Mouse (Mus musculus): ENCODE results near the gene Gm49380. TPM values are rescaled to one million over a fixed set of nuclear protein-coding genes. Genes with fewer than 3 reads are reported as not detected.

Gm49380 gene
- polyA plus RNA-seq (2012; rRNA removed; ENCODE audit: low replicate concordance): 0.36 TPM in 1 of 2 replicates, not detected in the other

DNA sequence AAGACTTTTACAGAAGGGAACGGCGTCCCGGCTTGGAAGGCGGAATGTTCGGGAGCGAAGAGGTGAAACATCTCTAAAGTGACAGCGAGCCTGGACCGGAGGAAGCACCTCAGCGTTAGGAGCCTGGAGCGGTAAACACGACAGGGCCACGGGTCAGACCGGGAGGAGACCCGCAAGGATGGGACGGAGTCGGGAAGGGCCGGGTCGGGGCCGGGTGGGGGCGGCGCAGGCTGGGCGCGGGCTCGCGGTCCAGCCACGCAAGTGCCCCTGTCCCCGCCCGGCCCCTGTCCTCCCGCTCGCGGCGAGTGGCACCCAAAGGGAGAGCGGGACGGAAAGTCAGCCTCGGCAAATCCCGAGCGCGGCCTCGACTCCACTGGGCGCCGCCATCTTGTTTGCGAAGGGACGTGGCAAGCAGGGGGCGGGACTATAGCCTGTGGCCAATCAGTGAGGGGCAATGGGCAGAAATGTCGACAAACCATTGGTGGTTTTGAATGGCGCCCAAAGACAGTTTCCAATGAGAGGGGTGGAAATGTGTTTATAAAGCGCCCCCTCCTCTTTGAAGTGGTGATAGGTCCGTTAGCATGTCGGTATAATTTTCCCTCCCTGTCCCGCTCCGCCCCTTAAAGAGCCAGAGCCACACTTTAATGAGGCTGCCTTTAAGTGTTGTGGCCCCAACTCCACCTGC is at the start of gene Gm49380, which contains the start of gene Rnf26:
TSS of gene Gm49380 (minus strand) at position 396 of the 685 bp plus-strand sequence.
TSS of gene Rnf26 (minus strand) at position 413 of the 685 bp plus-strand sequence.

DNA sequence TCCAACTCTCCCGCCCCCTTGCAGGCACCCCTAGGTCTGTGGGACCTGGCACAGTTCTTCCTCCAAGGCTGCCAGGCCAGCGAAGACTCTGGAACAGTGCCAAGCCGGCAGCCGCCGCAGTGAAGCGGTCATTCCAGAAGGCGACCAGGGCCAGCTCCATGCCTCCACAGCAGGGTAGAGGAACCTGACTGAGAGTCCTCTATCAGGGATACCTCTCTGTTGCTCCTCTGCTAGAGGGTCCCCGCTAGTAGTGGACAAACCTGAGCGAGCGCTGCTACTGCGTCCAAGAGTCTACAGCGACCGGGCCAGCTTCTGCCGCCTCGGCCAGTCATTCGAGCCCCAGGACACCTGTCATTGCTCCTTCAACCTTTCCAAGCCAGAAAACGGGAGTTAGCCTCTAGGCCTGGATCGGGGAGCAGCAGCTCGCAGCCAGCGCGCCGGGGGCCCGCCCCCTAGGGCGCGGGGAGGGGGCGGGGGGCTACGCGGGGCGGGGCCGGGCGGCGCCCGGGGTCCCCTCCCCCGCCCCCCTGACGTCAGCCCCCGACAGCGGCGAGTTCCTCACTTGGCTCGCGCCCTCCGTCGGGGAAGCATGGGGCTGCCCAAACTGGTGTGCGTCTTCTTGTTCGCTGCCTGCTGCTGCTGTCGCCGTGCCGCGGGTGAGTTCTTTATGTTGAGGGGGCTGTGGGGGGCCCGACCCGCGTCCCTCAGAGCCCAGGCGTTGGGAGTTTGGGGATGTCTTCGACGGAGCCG is 21.0 kb upstream of the Gm49380 start, which contains the start of gene Mcam:
TSS of gene Mcam (plus strand) at position 369 of the 750 bp plus-strand sequence.

DNA sequence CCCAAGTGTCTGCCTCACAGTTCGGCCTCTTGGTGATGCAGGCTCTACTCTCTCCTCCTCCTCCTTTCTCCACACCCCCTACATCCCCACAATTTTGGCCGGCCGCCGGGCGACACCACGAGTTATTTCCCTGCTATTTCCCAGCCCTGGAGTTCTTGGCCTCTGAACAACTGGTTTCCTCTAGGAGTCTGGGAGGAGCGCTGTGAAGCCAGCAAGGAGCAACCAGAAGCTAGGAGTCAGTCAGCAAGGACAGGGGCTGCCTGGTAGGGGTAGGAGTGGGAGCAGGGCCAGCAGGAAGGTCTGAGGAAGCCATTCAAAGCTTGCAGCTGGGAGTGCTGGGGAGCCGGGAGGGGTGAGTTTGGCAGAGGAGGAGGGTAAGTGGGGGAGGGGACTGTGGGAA is 6.2 kb downstream of the Gm49380 start, which contains the start of gene C1qtnf5:
TSS of gene C1qtnf5 (plus strand) at position 136 of the 400 bp plus-strand sequence.

DNA sequence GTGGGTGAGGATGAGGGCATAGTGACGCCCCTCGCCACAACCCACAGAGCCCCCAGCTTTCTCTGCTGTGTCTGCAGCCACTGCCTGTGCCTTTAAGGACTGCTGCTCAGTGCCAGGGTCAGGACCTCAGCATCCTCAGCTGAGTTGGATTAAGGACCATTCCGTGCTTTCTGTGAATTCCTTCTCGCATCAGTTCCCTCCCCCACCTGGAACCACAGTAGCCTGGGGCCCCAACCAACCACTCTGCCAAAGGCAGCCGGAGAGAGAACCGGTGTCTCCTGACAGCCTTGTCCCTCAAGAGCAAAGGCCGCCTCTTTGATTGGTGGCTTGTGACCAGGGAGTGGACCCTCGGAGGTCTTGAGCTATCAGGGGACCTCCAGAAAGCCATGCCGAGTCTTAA is 11.8 kb downstream of the Gm49380 start, which contains the start of gene Mfrp:
TSS of gene Mfrp (plus strand) at position 240 of the 400 bp plus-strand sequence.

DNA sequence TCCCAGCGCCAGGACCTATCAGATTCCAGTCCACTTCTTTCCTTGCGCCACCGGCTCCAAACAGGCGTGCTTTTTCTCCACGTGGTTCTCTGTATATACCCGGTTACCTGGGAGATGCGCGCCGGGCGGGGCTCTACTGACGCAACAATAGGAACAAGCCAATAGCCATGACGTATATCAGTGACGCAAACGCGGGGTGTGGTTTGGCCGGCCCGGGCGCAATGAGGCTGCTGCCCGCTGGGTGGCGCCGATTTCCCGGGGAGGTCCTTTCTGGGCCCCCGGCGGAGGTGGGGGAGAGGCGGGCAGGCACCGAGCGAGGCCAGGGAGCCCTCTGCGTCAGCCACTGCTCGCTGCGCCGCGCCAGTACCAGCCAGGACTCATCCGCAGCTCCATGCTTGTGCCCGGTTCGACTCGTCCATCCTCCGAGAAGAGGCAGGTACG is 46.5 kb downstream of the Gm49380 start, which contains the start of gene Usp2:
TSS of gene Usp2 (plus strand) at position 237 of the 441 bp plus-strand sequence.

DNA sequence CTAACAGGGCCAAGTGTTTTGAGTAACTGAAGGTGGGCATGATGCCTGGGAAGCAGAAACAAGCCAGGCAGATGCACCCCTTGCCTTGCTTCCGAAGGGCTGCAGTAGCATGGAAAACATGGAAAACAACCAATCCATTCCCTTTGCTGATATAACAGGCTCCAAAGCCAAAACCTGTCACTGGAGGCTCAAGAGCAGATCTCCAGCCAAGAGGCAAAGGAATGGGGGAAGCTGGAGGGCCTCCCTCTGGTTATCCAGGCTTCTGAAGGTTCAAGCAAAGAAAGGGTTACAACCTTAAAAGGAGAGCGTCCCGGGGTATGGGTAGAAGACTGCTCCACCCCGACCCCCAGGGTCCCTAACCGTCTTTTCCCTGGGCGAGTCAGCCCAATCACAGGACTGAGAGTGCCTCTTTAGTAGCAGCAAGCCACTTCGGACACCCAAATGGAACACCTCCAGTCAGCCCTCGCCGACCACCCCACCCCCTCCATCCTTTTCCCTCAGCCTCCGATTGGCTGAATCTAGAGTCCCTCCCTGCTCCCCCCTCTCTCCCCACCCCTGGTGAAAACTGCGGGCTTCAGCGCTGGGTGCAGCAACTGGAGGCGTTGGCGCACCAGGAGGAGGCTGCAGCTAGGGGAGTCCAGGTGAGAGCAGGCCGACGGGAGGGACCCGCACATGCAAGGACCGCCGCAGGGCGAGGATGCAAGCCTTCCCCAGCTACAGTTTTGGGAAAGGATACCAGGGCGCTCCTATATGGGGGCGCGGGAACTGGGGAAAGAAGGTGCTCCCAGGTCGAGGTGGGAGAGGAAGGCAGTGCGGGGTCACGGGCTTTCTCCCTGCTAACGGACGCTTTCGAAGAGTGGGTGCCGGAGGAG is 70.2 kb downstream of the Gm49380 start, which contains the start of gene Thy1:
TSS of gene Thy1 (plus strand) at position 549 of the 872 bp plus-strand sequence.

Other genes with a start within 250 kb of the Gm49380 start
- 24.0 and 29.4 TPM in 2 replicates for gene Thy1, start 70.1 kb downstream of the Gm49380 start, polyA plus RNA-seq (2012; rRNA removed; ENCODE audit: low replicate concordance)
- 16.5 and 29.3 TPM in 2 replicates for gene Usp2, start 46.5 kb downstream of the Gm49380 start, polyA plus RNA-seq (2012; rRNA removed; ENCODE audit: low replicate concordance)
- 0.11 TPM in 1 of 2 replicates, not detected in the other for gene Mfrp, start 11.8 kb downstream of the Gm49380 start, polyA plus RNA-seq (2012; rRNA removed; ENCODE audit: low replicate concordance)
- gene C1qtnf5, start 6.3 kb downstream of the Gm49380 start, polyA plus RNA-seq (2012; rRNA removed; ENCODE audit: low replicate concordance): 7.9 and 14.6 TPM in 2 replicates
- 30.5 and 37.1 TPM in 2 replicates for gene Rnf26, start within 50 bp of the Gm49380 start, polyA plus RNA-seq (2012; rRNA removed; ENCODE audit: low replicate concordance)
- gene Mcam, start 21.0 kb upstream of the Gm49380 start, polyA plus RNA-seq (2012; rRNA removed; ENCODE audit: low replicate concordance): 13.6 and 29.9 TPM in 2 replicates
- 3.6 and 3.9 TPM in 2 replicates for gene Cbl, start 120.5 kb upstream of the Gm49380 start, polyA plus RNA-seq (2012; rRNA removed; ENCODE audit: low replicate concordance)
- not detected in 2 replicates for gene Ccdc153, start 127.2 kb upstream of the Gm49380 start, polyA plus RNA-seq (2012; rRNA removed; ENCODE audit: low replicate concordance)
- 10.0 and 25.1 TPM in 2 replicates for gene Pdzd3, start 138.0 kb upstream of the Gm49380 start, polyA plus RNA-seq (2012; rRNA removed; ENCODE audit: low replicate concordance)
- 4.2 and 5.8 TPM in 2 replicates for gene Nlrx1, start 155.1 kb upstream of the Gm49380 start, polyA plus RNA-seq (2012; rRNA removed; ENCODE audit: low replicate concordance)
- 1.6 and 1.7 TPM in 2 replicates for gene Abcg4, start 175.1 kb upstream of the Gm49380 start, polyA plus RNA-seq (2012; rRNA removed; ENCODE audit: low replicate concordance)
- gene Hinfp, start 192.2 kb upstream of the Gm49380 start, polyA plus RNA-seq (2012; rRNA removed; ENCODE audit: low replicate concordance): 14.2 and 16.9 TPM in 2 replicates
- 158 and 249 TPM in 2 replicates for gene C2cd2l, start 206.8 kb upstream of the Gm49380 start, polyA plus RNA-seq (2012; rRNA removed; ENCODE audit: low replicate concordance)
- gene Dpagt1, start 212.5 kb upstream of the Gm49380 start, polyA plus RNA-seq (2012; rRNA removed; ENCODE audit: low replicate concordance): 40.0 and 42.8 TPM in 2 replicates
- 134 and 260 TPM in 2 replicates for gene H2afx, start 221.2 kb upstream of the Gm49380 start, polyA plus RNA-seq (2012; rRNA removed; ENCODE audit: low replicate concordance)
- 35.1 and 44.5 TPM in 2 replicates for gene Hmbs, start 230.7 kb upstream of the Gm49380 start, polyA plus RNA-seq (2012; rRNA removed; ENCODE audit: low replicate concordance)
- 13.9 and 17.1 TPM in 2 replicates for gene Vps11, start 248.2 kb upstream of the Gm49380 start, polyA plus RNA-seq (2012; rRNA removed; ENCODE audit: low replicate concordance)